ENCODE assay signal across 14 mouse cellular contexts in genomic region chr4:123605948-123606347, GRCm38 (mm10).
DNase-seq lines count a peak whose midpoint lies in the region; ATAC-seq and TF ChIP-seq lines count a peak whose summit lies in the region.
"Had no signal": no experiment of that assay in that cellular context is flagged by ENCODE, and none has a peak within 500 bp of the region (broad histone marks: within the 10 kb centered on the region; RNA-seq: fewer than 3 reads in every experiment).

No protein-coding gene starts in this region.

- H3K4me1 ChIP-seq in forebrain, embryonic 14.5 days (ENCODE audit: control insufficient read depth, insufficient read depth, low read length), result peaks cover 6% of the 10 kb centered on the region; the same call in 1 of the 2 replicates
- H3K4me1 ChIP-seq in forebrain, postnatal 0 days (ENCODE audit: insufficient read depth), result no peaks in the 10 kb centered on the region
- H3K4me1 ChIP-seq in hindbrain, embryonic 15.5 days (replicated peaks), result peaks cover 14% of the 10 kb centered on the region
- H3K4me1 ChIP-seq in hindbrain, embryonic 12.5 days, result peaks cover 9% of the 10 kb centered on the region; the same call in 1 of the 2 replicates
- peaks cover 7% of the 10 kb centered on the region for H3K4me1 ChIP-seq in hindbrain, embryonic 16.5 days (ENCODE audit: control insufficient read depth, insufficient read depth, low read depth, low read length)

- intact Hi-C loops in gastrocnemius, postnatal 36 days (cut with DNase I), result no loop called here

- H3K9me3 ChIP-seq in forebrain, embryonic 14.5 days (replicated peaks; ENCODE audit: control insufficient read depth, low read length), result 0 out of 2 replicates have a peak, but pooled peaks cover 2% of the 10 kb centered on the region
- no peaks in the 10 kb centered on the region for H3K9me3 ChIP-seq in forebrain, postnatal 0 days (ENCODE audit: low read length)
- no peaks in the 10 kb centered on the region for H3K9me3 ChIP-seq in hindbrain, embryonic 15.5 days
- H3K9me3 ChIP-seq in hindbrain, embryonic 12.5 days (replicated peaks), result 0 out of 2 replicates have a peak, but pooled peaks cover 4% of the 10 kb centered on the region
- H3K9me3 ChIP-seq in hindbrain, embryonic 16.5 days (ENCODE audit: control insufficient read depth, low read length), result no peaks in the 10 kb centered on the region
- H3K9me3 ChIP-seq: limb, embryonic 12.5 days had no signal

- H3K27me3 ChIP-seq in forebrain, embryonic 14.5 days (replicated peaks; ENCODE audit: control insufficient read depth, insufficient read depth, low read length), result no peaks in the 10 kb centered on the region
- H3K27me3 ChIP-seq in forebrain, postnatal 0 days (ENCODE audit: insufficient read depth, low read length), result no peaks in the 10 kb centered on the region
- H3K27me3 ChIP-seq in hindbrain, embryonic 15.5 days, result no peaks in the 10 kb centered on the region
- no peaks in the 10 kb centered on the region for H3K27me3 ChIP-seq in hindbrain, embryonic 12.5 days
- H3K27me3 ChIP-seq in hindbrain, embryonic 16.5 days (replicated peaks; ENCODE audit: control insufficient read depth, insufficient read depth, low read length), result no peaks in the 10 kb centered on the region
- H3K27me3 ChIP-seq: limb, embryonic 12.5 days had no signal

- no peak for TF ChIP-seq CTCF in forebrain, postnatal 0 days (IDR thresholded peaks at IDR 0.05; ENCODE audit: low read depth)

- H3K27ac ChIP-seq in forebrain, embryonic 14.5 days (ENCODE audit: low read depth, low read length), result no peak overlapping the region
- H3K27ac ChIP-seq in forebrain, postnatal 0 days (ENCODE audit: low read depth, low read length), result no peak overlapping the region
- no peak overlapping the region for H3K27ac ChIP-seq in hindbrain, embryonic 15.5 days (replicated peaks)
- H3K27ac ChIP-seq in hindbrain, embryonic 12.5 days, result no peak overlapping the region
- H3K27ac ChIP-seq in hindbrain, embryonic 16.5 days (ENCODE audit: low read depth, low read length), result no peak overlapping the region
- H3K27ac ChIP-seq: limb, embryonic 12.5 days had no signal

- peak; percentile 34; the same call in 1 of the 2 replicates for ATAC-seq in forebrain, embryonic 14.5 days
- no peak for ATAC-seq in forebrain, postnatal 0 days
- ATAC-seq in hindbrain, embryonic 15.5 days (ENCODE audit: low FRiP score, low read depth), result peak; percentile 23; the same call in 1 of the 2 replicates
- ATAC-seq in hindbrain, embryonic 12.5 days (ENCODE audit: low FRiP score), result no peak
- ATAC-seq in hindbrain, embryonic 16.5 days, result peak; percentile 50; the same call in 1 of the 2 replicates
- ATAC-seq: inflammation-experienced regulatory T-cells, adult 6 months had no signal

- H3K4me3 ChIP-seq in forebrain, embryonic 14.5 days (ENCODE audit: low read depth, low read length), result no peak overlapping the region
- H3K4me3 ChIP-seq in forebrain, postnatal 0 days (ENCODE audit: low read depth, low read length), result no peak overlapping the region
- no peak overlapping the region for H3K4me3 ChIP-seq in hindbrain, embryonic 15.5 days
- no peak overlapping the region for H3K4me3 ChIP-seq in hindbrain, embryonic 12.5 days
- no peak overlapping the region for H3K4me3 ChIP-seq in hindbrain, embryonic 16.5 days (ENCODE audit: low read length)
- H3K4me3 ChIP-seq: limb, embryonic 12.5 days had no signal

- H3K9ac ChIP-seq in forebrain, embryonic 14.5 days (ENCODE audit: low read length), result no peak overlapping the region
- no peak overlapping the region for H3K9ac ChIP-seq in forebrain, postnatal 0 days
- H3K9ac ChIP-seq in hindbrain, embryonic 15.5 days, result no peak overlapping the region
- H3K9ac ChIP-seq in hindbrain, embryonic 12.5 days, result no peak overlapping the region
- H3K9ac ChIP-seq in hindbrain, embryonic 16.5 days (ENCODE audit: low read depth, low read length), result no peak overlapping the region
- H3K9ac ChIP-seq: limb, embryonic 12.5 days had no signal

- DNase-seq in forebrain, embryonic 14.5 days (ENCODE audit: low spot score), result peak; percentile 47
- no peak for DNase-seq in forebrain, postnatal 0 days
- DNase-seq in lung, postnatal 10 days, result peak; percentile 39
- DNase-seq in lung, postnatal 25 days (ENCODE audit: low spot score), result no peak
- DNase-seq in gastrocnemius, postnatal 36 days, result no peak
- DNase-seq: adrenal gland, adult 2 months; cerebellum, adult 9-10 months; kidney, postnatal 25 days; right cerebral cortex, postnatal 14 days had no signal

- WGBS in forebrain, embryonic 14.5 days, result 41% methylated on average over 5 of the region's 5 CpGs
- 26% methylated on average over 5 of the region's 5 CpGs for WGBS in forebrain, postnatal 0 days
- WGBS in hindbrain, embryonic 15.5 days, result 25% methylated on average over 5 of the region's 5 CpGs
- WGBS in hindbrain, embryonic 12.5 days, result 47% methylated on average over 5 of the region's 5 CpGs
- 34% methylated on average over 5 of the region's 5 CpGs for WGBS in hindbrain, embryonic 16.5 days

- H3K36me3 ChIP-seq in forebrain, embryonic 14.5 days (ENCODE audit: control insufficient read depth, insufficient read depth, low read length), result no peaks in the 10 kb centered on the region
- H3K36me3 ChIP-seq in forebrain, postnatal 0 days (ENCODE audit: insufficient read depth), result no peaks in the 10 kb centered on the region
- H3K36me3 ChIP-seq in hindbrain, embryonic 15.5 days, result no peaks in the 10 kb centered on the region
- no peaks in the 10 kb centered on the region for H3K36me3 ChIP-seq in hindbrain, embryonic 12.5 days
- 0 out of 2 replicates have a peak, but pooled peaks cover 2% of the 10 kb centered on the region for H3K36me3 ChIP-seq in hindbrain, embryonic 16.5 days (ENCODE audit: control insufficient read depth, insufficient read depth, low read length)
- H3K36me3 ChIP-seq: limb, embryonic 12.5 days had no signal

- no peak overlapping the region for H3K4me2 ChIP-seq in forebrain, embryonic 14.5 days (ENCODE audit: low read length)
- no peak overlapping the region for H3K4me2 ChIP-seq in forebrain, postnatal 0 days (ENCODE audit: low read depth)
- H3K4me2 ChIP-seq in hindbrain, embryonic 15.5 days, result no peak overlapping the region
- no peak overlapping the region for H3K4me2 ChIP-seq in hindbrain, embryonic 12.5 days (replicated peaks)
- H3K4me2 ChIP-seq in hindbrain, embryonic 16.5 days (ENCODE audit: low read length), result no peak overlapping the region
- H3K4me2 ChIP-seq: limb, embryonic 12.5 days had no signal

Comparison
In these comparisons a context has a peak if more than half of its experiments do, and no peak if none do; other contexts are left out.
1. ATAC-seq: peak in forebrain, embryonic 14.5 days (single experiment), hindbrain, embryonic 15.5 days (single experiment) and hindbrain, embryonic 16.5 days (single experiment); none in forebrain, postnatal 0 days (single experiment) and hindbrain, embryonic 12.5 days (single experiment).
2. DNase-seq: peak in forebrain, embryonic 14.5 days (single experiment) and lung, postnatal 10 days (single experiment); none in forebrain, postnatal 0 days (single experiment), lung, postnatal 25 days (single experiment) and gastrocnemius, postnatal 36 days (0 of 2).